Mouse (Mus musculus): ENCODE measurements at regions not wholly inside any gene's neighbourhood (a gene's known extent, or its start where the extent isn't known, plus 50 kb on each side); places are given as distances from the start of the nearest gene placed in this dataset.

- H3ac ChIP-seq (ENCODE audit: control insufficient read depth, insufficient read length, low read depth): no peak overlapping the region
- no peak overlapping the region for H3K4me3 ChIP-seq (ENCODE audit: insufficient read depth, poor library complexity, severe bottlenecking)
- no peaks in the 10 kb centered on the region for H3K27me3 ChIP-seq (ENCODE audit: control insufficient read depth, insufficient read depth, insufficient read length)
- no peaks in the 10 kb centered on the region for H3K36me3 ChIP-seq (ENCODE audit: control insufficient read depth, insufficient read depth)
- no peaks in the 10 kb centered on the region for H3K79me2 ChIP-seq (ENCODE audit: control insufficient read depth, insufficient read depth)
- H3K79me3 ChIP-seq (ENCODE audit: low read depth): no peaks in the 10 kb centered on the region
- TF ChIP-seq FOSL1 (IDR thresholded peaks at IDR 0.05; ENCODE audit: insufficient read depth, low read length, poor library complexity, severe bottlenecking): no peak
- no peak for TF ChIP-seq MYOD1 (IDR thresholded peaks at IDR 0.05; ENCODE audit: control insufficient read depth, insufficient read length, low read depth)
These were observed 62.1 kb downstream of the P2ry1 start for GRCm38 (mm10) chr3:61064720-61065119.

GRCm38 (mm10) chr3:61067067-61067466, 64.5 kb downstream of the P2ry1 start:
- Histone ChIP-seq H3K36me3 (ENCODE audit: control insufficient read depth, insufficient read depth) (no peaks in the 10 kb centered on the region), H3K27me3 (ENCODE audit: control insufficient read depth, insufficient read depth, insufficient read length) (no peaks in the 10 kb centered on the region), H3K79me2 (ENCODE audit: control insufficient read depth, insufficient read depth) (no peaks in the 10 kb centered on the region), H3K4me3 (ENCODE audit: insufficient read depth, poor library complexity, severe bottlenecking) (no peak overlapping the region), H3K79me3 (ENCODE audit: low read depth) (no peaks in the 10 kb centered on the region), H3ac (ENCODE audit: control insufficient read depth, insufficient read length, low read depth) (no peak overlapping the region)
- TF ChIP-seq MYOD1 (IDR thresholded peaks at IDR 0.05; ENCODE audit: control insufficient read depth, insufficient read length, low read depth) (no peak), CTCF (IDR thresholded peaks at IDR 0.05; ENCODE audit: control insufficient read depth, insufficient read depth, insufficient read length) (no peak), FOSL1 (IDR thresholded peaks at IDR 0.05; ENCODE audit: insufficient read depth, low read length, poor library complexity, severe bottlenecking) (no peak), MYOG (IDR thresholded peaks at IDR 0.05; ENCODE audit: control insufficient read depth, extremely low read depth, insufficient read length) (no peak), USF1 (IDR thresholded peaks at IDR 0.05; ENCODE audit: low read depth) (no peak), MAX (IDR thresholded peaks at IDR 0.05) (no peak), CEBPB (IDR thresholded peaks at IDR 0.05; ENCODE audit: low read depth) (no peak)

GRCm38 (mm10) chr3:61068229-61068628, 65.6 kb downstream of the P2ry1 start:
- TF ChIP-seq MYOD1 (IDR thresholded peaks at IDR 0.05; ENCODE audit: control insufficient read depth, insufficient read length, low read depth) (no peak), MAX (IDR thresholded peaks at IDR 0.05) (no peak), CTCF (IDR thresholded peaks at IDR 0.05; ENCODE audit: control insufficient read depth, insufficient read depth, insufficient read length) (no peak), CEBPB (IDR thresholded peaks at IDR 0.05; ENCODE audit: low read depth) (no peak), MYOG (IDR thresholded peaks at IDR 0.05; ENCODE audit: control insufficient read depth, extremely low read depth, insufficient read length) (no peak), FOSL1 (IDR thresholded peaks at IDR 0.05; ENCODE audit: insufficient read depth, low read length, poor library complexity, severe bottlenecking) (no peak), USF1 (IDR thresholded peaks at IDR 0.05; ENCODE audit: low read depth) (no peak)
- Histone ChIP-seq H3K79me3 (ENCODE audit: low read depth) (no peaks in the 10 kb centered on the region), H3K4me3 (ENCODE audit: insufficient read depth, poor library complexity, severe bottlenecking) (no peak overlapping the region), H3K27me3 (ENCODE audit: control insufficient read depth, insufficient read depth, insufficient read length) (no peaks in the 10 kb centered on the region), H3K36me3 (ENCODE audit: control insufficient read depth, insufficient read depth) (no peaks in the 10 kb centered on the region), H3ac (ENCODE audit: control insufficient read depth, insufficient read length, low read depth) (no peak overlapping the region), H3K79me2 (ENCODE audit: control insufficient read depth, insufficient read depth) (no peaks in the 10 kb centered on the region)

- H3K36me3 ChIP-seq (ENCODE audit: control insufficient read depth, insufficient read depth): no peaks in the 10 kb centered on the region
- no peak for TF ChIP-seq MYOG (IDR thresholded peaks at IDR 0.05; ENCODE audit: control insufficient read depth, extremely low read depth, insufficient read length)
- TF ChIP-seq MYOD1 (IDR thresholded peaks at IDR 0.05; ENCODE audit: control insufficient read depth, insufficient read length, low read depth): no peak
- no peak for TF ChIP-seq USF1 (IDR thresholded peaks at IDR 0.05; ENCODE audit: low read depth)
- no peak for TF ChIP-seq FOSL1 (IDR thresholded peaks at IDR 0.05; ENCODE audit: insufficient read depth, low read length, poor library complexity, severe bottlenecking)
- no peak for TF ChIP-seq CEBPB (IDR thresholded peaks at IDR 0.05; ENCODE audit: low read depth)
- no peak for TF ChIP-seq MAX (IDR thresholded peaks at IDR 0.05)
- TF ChIP-seq CTCF (IDR thresholded peaks at IDR 0.05; ENCODE audit: control insufficient read depth, insufficient read depth, insufficient read length): no peak
- no peaks in the 10 kb centered on the region for H3K27me3 ChIP-seq (ENCODE audit: control insufficient read depth, insufficient read depth, insufficient read length)
- H3K79me2 ChIP-seq (ENCODE audit: control insufficient read depth, insufficient read depth): no peaks in the 10 kb centered on the region
- H3K4me3 ChIP-seq (ENCODE audit: insufficient read depth, poor library complexity, severe bottlenecking): no peak overlapping the region
- no peaks in the 10 kb centered on the region for H3K79me3 ChIP-seq (ENCODE audit: low read depth)
- no peak overlapping the region for H3ac ChIP-seq (ENCODE audit: control insufficient read depth, insufficient read length, low read depth)
These were observed 68.4 kb downstream of the P2ry1 start for GRCm38 (mm10) chr3:61071041-61071440.

GRCm38 (mm10) chr3:61072330-61072729, 69.7 kb downstream of the P2ry1 start:
- no peaks in the 10 kb centered on the region for H3K79me3 ChIP-seq (ENCODE audit: low read depth)
- H3ac ChIP-seq (ENCODE audit: control insufficient read depth, insufficient read length, low read depth): no peak overlapping the region
- H3K4me3 ChIP-seq (ENCODE audit: insufficient read depth, poor library complexity, severe bottlenecking): no peak overlapping the region
- H3K79me2 ChIP-seq (ENCODE audit: control insufficient read depth, insufficient read depth): no peaks in the 10 kb centered on the region
- no peaks in the 10 kb centered on the region for H3K27me3 ChIP-seq (ENCODE audit: control insufficient read depth, insufficient read depth, insufficient read length)
- TF ChIP-seq FOSL1 (IDR thresholded peaks at IDR 0.05; ENCODE audit: insufficient read depth, low read length, poor library complexity, severe bottlenecking): no peak
- no peak for TF ChIP-seq USF1 (IDR thresholded peaks at IDR 0.05; ENCODE audit: low read depth)
- TF ChIP-seq MYOD1 (IDR thresholded peaks at IDR 0.05; ENCODE audit: control insufficient read depth, insufficient read length, low read depth): no peak
- TF ChIP-seq MAX (IDR thresholded peaks at IDR 0.05): no peak
- TF ChIP-seq CEBPB (IDR thresholded peaks at IDR 0.05; ENCODE audit: low read depth): no peak
- no peaks in the 10 kb centered on the region for H3K36me3 ChIP-seq (ENCODE audit: control insufficient read depth, insufficient read depth)

- no peaks in the 10 kb centered on the region for H3K79me2 ChIP-seq (ENCODE audit: control insufficient read depth, insufficient read depth)
- no peaks in the 10 kb centered on the region for H3K79me3 ChIP-seq (ENCODE audit: low read depth)
- H3K36me3 ChIP-seq (ENCODE audit: control insufficient read depth, insufficient read depth): no peaks in the 10 kb centered on the region
- H3K27me3 ChIP-seq (ENCODE audit: control insufficient read depth, insufficient read depth, insufficient read length): no peaks in the 10 kb centered on the region
- H3ac ChIP-seq (ENCODE audit: control insufficient read depth, insufficient read length, low read depth): no peak overlapping the region
- no peak overlapping the region for H3K4me3 ChIP-seq (ENCODE audit: insufficient read depth, poor library complexity, severe bottlenecking)
- TF ChIP-seq MAX (IDR thresholded peaks at IDR 0.05) (no peak), USF1 (IDR thresholded peaks at IDR 0.05; ENCODE audit: low read depth) (no peak), MYOG (IDR thresholded peaks at IDR 0.05; ENCODE audit: control insufficient read depth, extremely low read depth, insufficient read length) (no peak), FOSL1 (IDR thresholded peaks at IDR 0.05; ENCODE audit: insufficient read depth, low read length, poor library complexity, severe bottlenecking) (no peak), CEBPB (IDR thresholded peaks at IDR 0.05; ENCODE audit: low read depth) (no peak), CTCF (IDR thresholded peaks at IDR 0.05; ENCODE audit: control insufficient read depth, insufficient read depth, insufficient read length) (no peak), MYOD1 (IDR thresholded peaks at IDR 0.05; ENCODE audit: control insufficient read depth, insufficient read length, low read depth) (no peak)
These were observed 70.5 kb downstream of the P2ry1 start for GRCm38 (mm10) chr3:61073103-61073502.
